In the genomic region with DNA sequence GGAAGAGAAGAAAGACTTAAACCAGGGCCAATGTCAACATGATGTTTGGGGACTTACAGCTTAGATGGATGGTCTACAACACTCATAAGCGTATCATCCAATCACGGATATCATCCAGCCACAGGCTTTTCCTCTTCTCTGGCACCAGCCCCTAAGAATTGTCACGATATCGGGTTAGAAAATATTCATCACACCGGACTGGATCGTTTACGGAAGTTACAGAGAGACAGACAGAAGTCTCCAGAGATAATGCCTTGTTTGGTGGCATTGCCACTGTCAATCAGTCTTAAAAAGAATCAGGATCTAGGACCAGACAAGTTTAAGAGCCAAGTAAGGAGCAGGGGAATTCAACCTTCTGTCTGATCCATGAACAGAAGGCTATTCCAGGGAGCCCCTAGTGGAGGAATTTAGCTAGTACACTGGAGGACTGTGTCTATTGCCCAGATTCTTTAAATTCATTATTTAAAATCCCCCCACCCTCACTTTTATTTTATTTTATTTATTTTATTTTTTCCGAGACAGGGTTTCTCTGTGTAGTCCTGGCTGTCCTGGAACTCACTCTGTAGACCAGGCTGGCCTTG, we compare ENCODE assay signal across 12 mouse cellular contexts.
DNase-seq lines count a peak whose midpoint lies in the region; ATAC-seq and TF ChIP-seq lines count a peak whose summit lies in the region.
"Had no signal": no experiment of that assay in that cellular context is flagged by ENCODE, and none has a peak within 500 bp of the region (broad histone marks: within the 10 kb centered on the region; RNA-seq: fewer than 3 reads in every experiment).

No protein-coding gene starts in this region.

- H3K9ac ChIP-seq in kidney, embryonic 16.5 days (replicated peaks; ENCODE audit: low read length) = no peak overlapping the region
- no peak overlapping the region for H3K9ac ChIP-seq in CH12.LX (ENCODE audit: insufficient read depth, low read depth)
- no peak overlapping the region for H3K9ac ChIP-seq in lung, postnatal 0 days (replicated peaks; ENCODE audit: low read depth)
- H3K9ac ChIP-seq: heart, embryonic 12.5 days; intestine, embryonic 15.5 days; limb, embryonic 15.5 days had no signal

- peak; percentile 42 for TF ChIP-seq RAD21 in CH12.LX (IDR thresholded peaks at IDR 0.05; ENCODE audit: low read depth, low read length)

- no peaks in the 10 kb centered on the region for H3K36me3 ChIP-seq in kidney, embryonic 16.5 days (ENCODE audit: insufficient read depth, low read length)
- no peaks in the 10 kb centered on the region for H3K36me3 ChIP-seq in CH12.LX (replicated peaks in 1 of 2; ENCODE audit: control insufficient read depth in 1 of 2, insufficient read depth in 1 of 2, low read length in 1 of 2)
- H3K36me3 ChIP-seq in lung, postnatal 0 days (ENCODE audit: insufficient read depth, low read length) = no peaks in the 10 kb centered on the region
- H3K36me3 ChIP-seq: heart, embryonic 12.5 days; intestine, embryonic 15.5 days; limb, embryonic 15.5 days had no signal

- TF ChIP-seq CTCF in CH12.LX (conservative IDR thresholded peaks at IDR 0.05 in 1 of 2, IDR thresholded peaks at IDR 0.05 in 1 of 2; ENCODE audit: low read depth in 2 of 2, low read length in 2 of 2) = peak; percentile 45 to 52; a peak in 3 of 4 replicates
- TF ChIP-seq CTCF in lung, postnatal 0 days (IDR thresholded peaks at IDR 0.05) = peak; percentile 68

- no peaks in the 10 kb centered on the region for H3K4me1 ChIP-seq in kidney, embryonic 16.5 days (ENCODE audit: insufficient read depth, low read length)
- H3K4me1 ChIP-seq in CH12.LX (ENCODE audit: control insufficient read depth in 1 of 2, insufficient read depth in 2 of 2) = peaks cover 2 to 4% of the 10 kb centered on the region in 2 experiments; a peak in 2 of 4 replicates
- H3K4me1 ChIP-seq in lung, postnatal 0 days (ENCODE audit: insufficient read depth, low read depth, low read length) = no peaks in the 10 kb centered on the region
- H3K4me1 ChIP-seq: intestine, embryonic 15.5 days; limb, embryonic 15.5 days had no signal

- no peaks in the 10 kb centered on the region for H3K27me3 ChIP-seq in kidney, embryonic 16.5 days (ENCODE audit: insufficient read depth, low read length)
- no peaks in the 10 kb centered on the region for H3K27me3 ChIP-seq in CH12.LX (replicated peaks)
- no peaks in the 10 kb centered on the region for H3K27me3 ChIP-seq in lung, postnatal 0 days (replicated peaks; ENCODE audit: insufficient read depth, low read length)
- H3K27me3 ChIP-seq: heart, embryonic 12.5 days; intestine, embryonic 15.5 days; limb, embryonic 15.5 days had no signal

- no peak overlapping the region for H3K4me2 ChIP-seq in kidney, embryonic 16.5 days (replicated peaks; ENCODE audit: low read depth, low read length)
- no peak overlapping the region for H3K4me2 ChIP-seq in CH12.LX (ENCODE audit: insufficient read depth, low read depth, poor library complexity, severe bottlenecking)
- no peak overlapping the region for H3K4me2 ChIP-seq in lung, postnatal 0 days (replicated peaks; ENCODE audit: low read depth, low read length)
- H3K4me2 ChIP-seq: heart, embryonic 12.5 days; intestine, embryonic 15.5 days; limb, embryonic 15.5 days had no signal

- no peak for ATAC-seq in kidney, embryonic 16.5 days (ENCODE audit: low FRiP score, low TSS enrichment)
- no peak for ATAC-seq in lung, postnatal 0 days
- ATAC-seq in inflammation-experienced regulatory T-cells, adult 6 months = no peak
- ATAC-seq: intestine, embryonic 15.5 days had no signal

- dilution Hi-C loops in CH12.LX (cut with MboI; ENCODE audit: extremely low pct_ligation_motif_present, extremely low pct_unique_long_range_greater_than_20kb, low sequenced_read_pairs) = no loop called here

- no peaks in the 10 kb centered on the region for H3K9me3 ChIP-seq in kidney, embryonic 16.5 days (ENCODE audit: low read length)
- no peaks in the 10 kb centered on the region for H3K9me3 ChIP-seq in CH12.LX (replicated peaks; ENCODE audit: low read length)
- no peaks in the 10 kb centered on the region for H3K9me3 ChIP-seq in lung, postnatal 0 days (ENCODE audit: low read length)
- H3K9me3 ChIP-seq: heart, embryonic 12.5 days; intestine, embryonic 15.5 days; limb, embryonic 15.5 days had no signal

- in situ Hi-C loops in CH12.LX (cut with MboI; ENCODE audit: low pct_ligation_motif_present, low pct_unique_long_range_greater_than_20kb, low sequenced_read_pairs) = no loop called here

- no peak for TF ChIP-seq POLR2A in CH12.LX (IDR thresholded peaks at IDR 0.05; ENCODE audit: low read depth, low read length)

- DNase-seq in cerebellum, postnatal 14 days = peak; percentile 22 to 39
- no peak for DNase-seq in cerebellum, adult 9-11 months
- DNase-seq in kidney, postnatal 14 days = peak; percentile 14
- DNase-seq in CH12.LX (ENCODE audit: extremely low read depth) = no peak
- DNase-seq in lung, postnatal 0 days (ENCODE audit: low spot score) = peak; percentile 53
- no peak for DNase-seq in ovary, adult 18-20 months (ENCODE audit: low spot score)
- DNase-seq: adrenal gland, postnatal 25 days had no signal

- H3K27ac ChIP-seq in kidney, embryonic 16.5 days (ENCODE audit: low read length) = no peak overlapping the region
- no peak overlapping the region for H3K27ac ChIP-seq in CH12.LX (ENCODE audit: insufficient read depth, low read depth)
- no peak overlapping the region for H3K27ac ChIP-seq in lung, postnatal 0 days (ENCODE audit: low read length)
- H3K27ac ChIP-seq: intestine, embryonic 15.5 days; limb, embryonic 15.5 days had no signal

- no peak overlapping the region for H3K4me3 ChIP-seq in kidney, embryonic 16.5 days (ENCODE audit: low read length)
- H3K4me3 ChIP-seq in CH12.LX (replicated peaks in 1 of 3; ENCODE audit: low read depth in 2 of 3, low read length in 2 of 3, poor library complexity in 1 of 3) = no peak overlapping the region
- no peak overlapping the region for H3K4me3 ChIP-seq in lung, postnatal 0 days (ENCODE audit: low read depth, low read length)
- H3K4me3 ChIP-seq: heart, embryonic 12.5 days; intestine, embryonic 15.5 days; limb, embryonic 15.5 days had no signal

- no peak for TF ChIP-seq EP300 in CH12.LX (IDR thresholded peaks at IDR 0.05; ENCODE audit: low read length)
- no peak for TF ChIP-seq EP300 in lung, postnatal 0 days (IDR thresholded peaks at IDR 0.05)

- 84% methylated on average over 8 of the region's 8 CpGs for WGBS in kidney, embryonic 16.5 days
- WGBS in lung, postnatal 0 days = 82% methylated on average over 8 of the region's 8 CpGs

- no peaks in the 10 kb centered on the region for H3K79me2 ChIP-seq in CH12.LX (replicated peaks; ENCODE audit: control insufficient read depth, extremely low read depth, insufficient read depth, poor library complexity, severe bottlenecking)

TF ChIP-seq in CH12.LX, 34 proteins besides CTCF, POLR2A, EP300 and RAD21:
- no peak for TF ChIP-seq GABPA (IDR thresholded peaks at IDR 0.05; ENCODE audit: insufficient replicate concordance, low read depth, low read length)
- no peak for TF ChIP-seq MXI1 (IDR thresholded peaks at IDR 0.05; ENCODE audit: low read depth, low read length)
- TF ChIP-seq SMC3 (IDR thresholded peaks at IDR 0.05; ENCODE audit: low read depth, low read length) = peak; percentile 22; the same call in 1 of the 2 replicates
- no peak for TF ChIP-seq ZMIZ1 (IDR thresholded peaks at IDR 0.05; ENCODE audit: low read depth, low read length)
- no peak for TF ChIP-seq USF1 (IDR thresholded peaks at IDR 0.05; ENCODE audit: low read depth, low read length)
- TF ChIP-seq ELF1 (IDR thresholded peaks at IDR 0.05; ENCODE audit: low read depth, low read length) = no peak
- no peak for TF ChIP-seq IRF4 (IDR thresholded peaks at IDR 0.05; ENCODE audit: low read depth, low read length)

Comparison
In these comparisons a context has a peak if more than half of its experiments do, and no peak if none do; other contexts are left out.
1. DNase-seq: peak in cerebellum, postnatal 14 days (2 of 2), kidney, postnatal 14 days (single experiment) and lung, postnatal 0 days (single experiment); none in cerebellum, adult 9-11 months (single experiment), CH12.LX (single experiment) and ovary, adult 18-20 months (single experiment).